Mouse (Mus musculus) spleen, adult 12 weeks (tissue): ENCODE results near the gene Ina.
"Not testable (repeated sequence)": the region's sequence is repeated elsewhere in the genome, so short reads cannot be mapped to it uniquely, and the experiment has no call there.

ENCODE experiments used
- DNase-seq: peaks from one replicate; pipeline ENCODE4 v3.0.0; 2022; ENCODE audit warnings: low spot score

Ina gene

DNA sequence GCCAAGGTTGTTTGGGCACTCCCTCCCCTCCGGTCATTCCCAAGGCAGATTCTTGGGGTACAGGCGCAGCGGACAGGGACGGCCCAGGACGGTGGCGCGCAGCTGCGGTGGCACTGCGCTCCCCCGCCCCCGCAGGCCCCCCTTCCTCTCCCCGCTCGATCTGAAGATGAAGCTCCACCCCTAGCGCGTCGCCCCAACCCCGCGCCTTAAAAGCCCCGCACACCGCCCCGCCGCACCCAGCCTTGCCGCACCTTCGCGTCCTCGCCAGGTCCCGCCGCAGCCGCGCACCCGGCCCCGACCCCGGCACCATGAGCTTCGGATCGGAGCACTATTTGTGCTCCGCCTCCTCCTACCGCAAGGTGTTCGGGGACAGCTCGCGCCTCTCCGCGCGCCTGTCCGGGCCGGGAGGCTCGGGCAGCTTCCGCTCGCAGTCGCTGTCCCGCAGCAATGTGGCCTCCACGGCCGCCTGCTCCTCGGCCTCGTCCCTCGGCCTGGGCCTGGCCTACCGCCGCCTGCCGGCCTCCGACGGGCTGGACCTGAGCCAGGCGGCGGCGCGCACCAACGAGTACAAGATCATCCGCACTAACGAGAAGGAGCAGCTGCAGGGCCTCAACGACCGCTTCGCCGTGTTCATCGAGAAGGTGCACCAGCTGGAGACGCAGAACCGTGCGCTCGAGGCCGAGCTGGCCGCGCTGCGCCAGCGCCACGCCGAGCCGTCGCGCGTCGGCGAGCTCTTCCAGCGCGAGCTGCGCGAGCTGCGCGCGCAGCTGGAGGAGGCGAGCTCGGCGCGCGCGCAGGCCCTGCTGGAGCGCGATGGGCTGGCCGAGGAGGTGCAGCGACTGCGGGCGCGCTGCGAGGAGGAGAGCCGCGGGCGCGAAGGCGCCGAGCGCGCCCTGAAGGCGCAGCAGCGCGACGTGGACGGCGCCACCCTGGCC lies at the start of gene Ina, which contains the start of gene Nt5c2:
Gene Ina (plus strand): TSS at position 252 of the 935 bp plus-strand sequence.
Gene Nt5c2 (minus strand): TSS at position 707 of the 935 bp plus-strand sequence.
- DNase-seq, result no peak

DNA sequence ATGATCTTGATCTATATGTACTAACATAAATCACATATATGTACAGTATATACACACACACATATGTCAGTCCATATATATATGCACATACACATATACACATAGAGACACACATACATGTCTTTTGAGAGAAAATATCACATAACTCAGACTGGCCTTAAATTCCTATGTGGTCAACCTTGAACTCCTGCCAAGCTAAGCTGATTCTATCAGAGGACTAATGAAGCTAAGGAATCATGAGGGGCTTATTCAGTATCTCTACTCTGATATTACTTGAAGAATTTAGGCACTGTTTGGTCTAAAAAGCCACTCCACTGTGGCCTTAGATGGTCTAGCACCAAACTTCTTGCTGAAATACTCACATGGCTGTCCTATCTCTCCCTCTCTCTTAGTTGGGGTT lies 49.0 kb upstream of the Ina start:
- no peak for DNase-seq

GRCm38 (mm10) chr19:46966330-46966729 lies 48.2 kb upstream of the Ina start:
- no peak for DNase-seq

- DNase-seq, result no peak
Measured at GRCm38 (mm10) chr19:46967861-46968260, 46.6 kb upstream of the Ina start.

DNA sequence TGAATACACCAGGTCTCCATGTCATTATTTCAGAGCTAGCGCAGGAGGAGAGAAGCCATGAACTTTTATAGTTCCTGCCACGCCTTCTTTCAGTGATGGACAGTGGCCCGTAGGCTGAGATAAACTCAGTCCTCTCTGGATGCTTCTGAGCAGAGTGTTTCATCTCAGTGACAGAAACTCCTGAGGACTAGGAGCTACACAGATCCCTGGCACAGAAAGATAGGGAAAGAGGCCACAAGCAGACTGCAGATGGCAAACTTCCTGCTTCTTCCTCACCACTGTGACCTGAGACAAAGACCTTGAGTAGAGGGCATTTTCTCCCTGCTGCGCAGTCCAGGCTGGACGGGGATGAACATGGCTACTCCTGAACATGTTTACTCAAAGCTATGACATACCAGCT lies 45.7 kb upstream of the Ina start:
- DNase-seq, result no peak

DNA sequence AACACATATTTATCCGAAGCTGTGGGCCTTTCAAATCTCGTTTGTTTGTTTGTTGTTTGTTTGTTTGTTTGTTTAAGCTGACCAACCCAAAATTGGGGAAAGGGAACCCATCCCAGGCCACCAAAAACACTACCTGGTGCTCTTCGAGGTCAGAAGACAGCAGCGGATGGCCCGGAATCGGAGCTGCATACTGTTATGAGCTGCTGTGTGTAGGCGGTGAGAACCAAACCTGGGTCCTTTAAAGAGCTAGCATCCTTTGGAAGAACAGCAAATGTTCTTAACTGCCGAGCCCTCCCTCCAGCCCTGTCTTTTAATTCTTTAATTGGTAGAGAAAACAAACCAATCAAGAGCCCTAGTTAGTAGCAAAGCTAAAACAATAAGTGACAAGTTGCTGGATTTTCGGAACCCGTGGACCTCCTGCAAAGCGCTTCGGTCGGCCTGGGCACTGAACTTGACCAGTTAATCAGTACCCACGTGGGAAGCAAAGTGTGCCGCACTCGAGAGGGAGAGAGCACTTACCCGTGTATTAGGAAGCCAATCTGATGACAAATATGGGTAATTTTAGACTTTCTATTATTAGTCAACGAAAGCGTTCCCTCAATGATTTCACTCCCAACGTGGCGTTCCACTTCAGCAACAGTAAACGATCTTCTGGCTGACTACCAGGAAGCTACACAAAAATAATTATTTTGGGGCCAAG lies 45.1 kb upstream of the Ina start:
- DNase-seq, result no peak

DNA sequence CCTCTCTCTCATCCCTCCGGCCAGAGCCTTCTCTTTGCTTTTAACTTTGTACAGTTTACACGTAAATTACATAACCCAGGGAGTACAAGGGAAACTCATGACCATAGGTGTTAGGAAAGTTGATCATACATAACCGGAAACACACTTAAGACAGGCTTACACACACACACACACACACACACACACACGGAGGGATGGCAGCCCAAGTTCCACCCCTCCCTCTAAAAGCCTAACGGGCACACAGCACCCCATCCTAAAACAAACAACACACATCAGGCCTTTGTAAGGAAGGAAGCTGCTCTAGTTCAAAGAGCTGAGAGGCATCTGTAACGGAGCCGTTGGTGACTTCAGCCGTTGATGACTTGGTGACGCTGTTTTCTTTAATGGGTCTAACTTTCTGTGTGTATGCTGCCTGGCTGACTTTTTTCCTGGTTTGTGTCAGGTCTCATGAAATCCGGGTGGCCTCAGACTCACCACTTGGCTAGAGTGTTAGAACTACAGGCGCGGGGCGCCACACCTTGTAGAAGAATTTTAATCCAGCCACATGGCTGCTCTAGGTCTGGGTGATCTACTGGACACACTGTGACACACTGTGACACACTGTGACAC lies 44.3 kb upstream of the Ina start:
- DNase-seq, result no peak

GRCm38 (mm10) chr19:46971051-46971689 lies 43.3 kb upstream of the Ina start:
- DNase-seq, result no peak

DNA sequence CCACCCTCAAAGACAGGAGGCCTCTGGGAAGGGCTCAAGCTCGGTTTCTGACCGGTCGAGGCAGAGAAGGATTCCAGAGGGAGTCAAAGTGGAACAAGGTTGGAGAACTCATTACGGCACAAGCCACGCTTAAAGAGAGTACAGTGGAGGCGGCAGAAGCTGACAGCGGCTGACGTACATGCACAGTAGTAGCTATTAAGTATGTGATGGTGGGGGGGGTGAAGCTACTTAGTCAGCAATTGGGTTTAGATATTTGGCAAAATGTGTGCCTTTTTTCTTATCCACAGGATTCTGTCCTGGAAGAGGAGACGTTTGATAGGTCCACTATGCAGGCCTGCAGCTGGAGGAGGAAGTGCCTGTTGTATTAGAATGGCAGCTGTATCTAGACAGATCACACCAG lies 42.8 kb upstream of the Ina start:
- DNase-seq, result no peak

GRCm38 (mm10) chr19:46972159-46972558 lies 42.3 kb upstream of the Ina start:
- no peak for DNase-seq

- no peak for DNase-seq
Measured at GRCm38 (mm10) chr19:46975565-46975964, 38.9 kb upstream of the Ina start.

DNA sequence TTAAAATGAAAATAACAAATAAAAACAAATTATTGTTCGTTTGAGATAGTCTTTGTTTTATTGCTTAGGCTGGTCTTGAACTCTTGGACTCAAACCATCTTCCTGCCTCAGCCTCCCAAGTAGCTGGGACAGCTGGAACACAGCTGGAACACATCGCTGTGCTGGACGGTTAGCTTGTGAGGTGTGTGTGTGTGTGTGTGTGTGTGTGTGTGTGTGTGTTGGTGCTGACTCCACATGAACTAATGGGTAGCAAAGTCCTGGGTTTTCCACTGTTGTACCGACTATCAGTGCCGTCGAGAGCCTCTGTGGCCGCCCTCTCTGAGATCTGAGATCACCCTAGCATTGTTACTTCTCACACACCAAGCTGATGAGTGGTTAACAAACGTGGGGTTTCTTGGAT lies 38.5 kb upstream of the Ina start:
- no peak for DNase-seq

DNA sequence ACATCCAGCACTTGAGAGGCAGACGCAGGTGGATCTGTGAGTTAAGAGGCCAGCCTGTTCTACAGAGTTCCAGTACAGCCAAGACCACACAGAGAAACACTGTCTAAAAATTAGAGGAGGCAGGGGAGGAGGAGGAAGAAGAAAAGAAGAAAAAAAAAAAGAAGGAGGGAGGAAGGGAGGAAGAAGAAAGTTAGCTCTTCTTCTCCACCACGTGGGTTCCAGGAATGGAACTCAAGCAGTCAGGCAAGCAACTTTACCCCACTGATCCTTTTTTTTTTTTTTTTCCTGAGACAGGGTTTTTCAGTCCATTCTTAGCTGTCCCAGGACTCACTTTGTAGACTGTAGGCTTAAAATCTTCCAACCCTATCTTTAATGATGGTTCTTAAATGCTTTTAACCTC lies 37.8 kb upstream of the Ina start:
- no peak for DNase-seq

DNA sequence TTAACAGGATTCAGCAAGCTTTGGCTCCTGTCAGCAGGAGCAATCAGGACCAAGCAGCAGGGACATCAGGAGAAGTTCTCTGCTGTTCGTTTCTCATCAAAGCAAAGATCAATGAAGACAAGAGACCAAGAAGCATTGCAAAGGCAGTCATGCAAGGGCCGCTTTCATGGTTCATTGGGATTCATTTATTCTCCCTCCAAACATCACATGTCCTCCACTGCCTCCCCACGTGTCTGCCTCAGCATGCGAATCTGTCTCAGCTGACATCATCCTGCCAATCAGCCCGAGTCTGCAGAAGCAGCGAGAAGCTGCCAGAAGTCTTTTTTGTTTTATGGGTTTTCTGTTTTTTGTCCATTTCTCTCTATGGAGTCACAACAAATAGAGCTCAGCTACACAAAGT lies 37.0 kb upstream of the Ina start:
- no peak for DNase-seq

GRCm38 (mm10) chr19:46978069-46978468 lies 36.4 kb upstream of the Ina start:
- not testable (repeated sequence) for DNase-seq

DNA sequence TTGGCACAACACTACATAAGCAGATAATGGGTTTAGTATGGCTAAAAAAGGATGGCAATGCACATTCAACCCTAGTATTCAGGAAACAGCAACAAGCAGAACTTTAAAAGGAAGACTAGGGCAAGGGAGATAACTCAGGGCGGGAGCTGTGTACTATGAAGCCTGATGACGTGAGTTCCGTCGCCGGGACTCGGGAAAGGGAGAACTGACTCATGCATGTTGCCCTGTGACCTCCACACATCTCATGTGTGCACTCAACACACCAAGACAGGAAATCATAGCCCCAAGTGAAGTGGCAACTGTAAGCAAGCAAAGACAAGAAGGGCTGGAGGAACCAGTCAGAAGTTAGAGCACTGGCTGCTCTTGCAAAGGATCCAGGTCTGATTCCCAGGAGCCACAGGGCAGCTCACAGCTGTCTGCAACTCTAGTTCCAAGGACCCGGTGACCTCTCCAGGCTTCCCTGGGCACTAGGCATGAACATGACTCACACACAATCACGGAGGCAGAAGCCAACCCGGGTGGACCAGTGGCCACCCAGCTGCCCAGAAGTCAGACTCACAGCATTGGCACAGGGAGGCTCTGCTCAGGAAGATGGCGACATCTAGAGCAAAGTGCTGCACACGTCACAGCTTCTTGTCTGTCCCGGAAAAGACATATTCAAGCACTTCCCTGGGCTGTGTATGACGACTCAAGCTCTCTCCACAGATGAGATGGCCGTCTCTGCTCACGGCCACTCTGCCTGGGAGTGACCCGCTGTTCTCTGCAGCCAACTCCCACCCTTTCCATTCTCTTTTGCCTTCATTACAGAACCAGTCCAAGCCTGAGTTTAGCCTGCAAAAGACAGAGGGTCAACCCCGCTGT lies 35.3 kb upstream of the Ina start:
- no peak for DNase-seq

GRCm38 (mm10) chr19:46979781-46980105 lies 34.8 kb upstream of the Ina start:
- no peak for DNase-seq

- no peak for DNase-seq
Measured at GRCm38 (mm10) chr19:46981462-46981861, 33.0 kb upstream of the Ina start.

DNA sequence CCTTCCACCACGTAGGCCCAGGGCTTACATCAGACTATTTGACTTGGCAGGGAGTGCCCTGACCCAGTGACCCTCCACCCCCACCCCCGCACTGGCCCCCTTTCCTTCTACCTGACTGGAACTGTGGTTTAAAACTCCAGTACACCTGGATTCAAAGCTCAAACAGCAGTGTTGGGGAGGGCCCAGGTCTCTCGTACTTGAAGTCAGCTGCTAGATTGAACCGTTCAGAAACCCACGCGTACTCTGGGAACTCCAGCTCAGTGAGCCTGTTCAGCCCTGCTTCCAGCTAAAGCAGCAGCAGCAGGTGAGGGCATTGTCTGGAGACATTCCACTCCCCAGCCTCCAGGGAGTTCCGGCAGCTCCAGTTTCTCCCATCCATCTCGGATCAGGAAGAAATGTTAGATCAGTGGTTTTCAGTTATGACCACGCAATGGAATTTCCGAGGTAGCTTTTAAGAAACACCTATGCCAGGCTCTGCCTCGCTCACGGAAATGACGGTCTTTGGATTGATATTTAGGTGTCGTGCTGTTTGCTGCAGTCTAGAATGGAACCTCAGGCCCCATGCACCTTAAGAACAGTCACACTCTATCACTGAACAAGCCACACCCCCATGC lies 31.0 kb upstream of the Ina start:
- no peak for DNase-seq

GRCm38 (mm10) chr19:46983966-46984380 lies 30.5 kb upstream of the Ina start:
- peak; percentile 42 for DNase-seq
